Mouse (Mus musculus) kidney, postnatal 25 days (tissue): Measurements from ENCODE around the gene Vmn1r170.
"Not testable (repeated sequence)": the region's sequence is repeated elsewhere in the genome, so short reads cannot be mapped to it uniquely, and the experiment has no call there.

Experiments
- DNase-seq, 2 experiments: peaks; one replicate each; pipeline ENCODE4 v3.0.0; 2021; ENCODE audit warnings: mixed read lengths in 2 of 2

The Vmn1r170 gene

GRCm38 (mm10) chr7:23605875-23606274 is at the start of gene Vmn1r170:
Gene Vmn1r170, plus strand, starts transcription at chr7:23606175.
- not testable (repeated sequence) for DNase-seq

- DNase-seq = not testable (repeated sequence)
These were observed 30.7 kb upstream of the Vmn1r170 start, which contains the start of gene Vmn1r169 for GRCm38 (mm10) chr7:23575226-23575625. Gene Vmn1r169, plus strand, starts transcription at chr7:23575526.

GRCm38 (mm10) chr7:23630422-23630821 is 24.4 kb downstream of the Vmn1r170 start, which contains the start of gene Vmn1r171:
Gene Vmn1r171, plus strand, starts transcription at chr7:23630722.
- DNase-seq = no peak
